Mouse (Mus musculus) lung, embryonic 15.5 days (tissue): ENCODE data around the gene Hnrnpu. TPM values are rescaled to one million over a fixed set of nuclear protein-coding genes. Genes with fewer than 3 reads are reported as not detected.
"Not testable (repeated sequence)": the region's sequence is repeated elsewhere in the genome, so short reads cannot be mapped to it uniquely, and the experiment has no call there.

Source experiments
- ATAC-seq: fragments of 200-750 bp; cut with Nextera tagmentation; 2 replicates; pipeline ENCODE4 v1.8.0; 2017; ENCODE audit warnings: moderate number of reproducible peaks, borderline replicate concordance; ENCODE audit not compliant: low FRiP score, low TSS enrichment; ENCODE audit errors: extremely low read depth
- H3K27ac ChIP-seq: fragments of 300-500 bp; sonication (generic); 2 replicates; pipeline ENCODE4 v1.5.1; 2015; ENCODE audit warnings: moderate library complexity, mild to moderate bottlenecking, inconsistent platforms
- H3K27me3 ChIP-seq: fragments of 300-500 bp; sonication (generic); 2 replicates; pipeline ENCODE4 v1.6.1; 2015; ENCODE audit warnings: inconsistent platforms
- H3K36me3 ChIP-seq: fragments of 300-500 bp; sonication (generic); 2 replicates; pipeline ENCODE4 v1.6.1; 2015; ENCODE audit warnings: inconsistent platforms
- H3K4me1 ChIP-seq: fragments of 300-500 bp; sonication (generic); 2 replicates; pipeline ENCODE4 v1.6.1; 2015; ENCODE audit warnings: inconsistent platforms
- H3K4me2 ChIP-seq: fragments of 300-500 bp; sonication (generic); 2 replicates; pipeline ENCODE4 v1.6.1; 2015; ENCODE audit warnings: inconsistent platforms, mild to moderate bottlenecking, moderate library complexity
- H3K4me3 ChIP-seq: fragments of 300-500 bp; sonication (generic); 2 replicates; pipeline ENCODE4 v1.5.1; 2015; ENCODE audit warnings: mild to moderate bottlenecking, inconsistent platforms
- H3K9ac ChIP-seq: fragments of 300-500 bp; sonication (generic); 2 replicates; pipeline ENCODE4 v1.6.1; 2015; ENCODE audit warnings: inconsistent platforms
- H3K9me3 ChIP-seq: fragments of 300-500 bp; sonication (generic); 2 replicates; pipeline ENCODE4 v1.6.1; 2016; ENCODE audit warnings: inconsistent platforms
- WGBS: fragments of 180-500 bp; shearing (Covaris S2); methylation state at CpG from one replicate; pipeline ENCODE4 v1.1.7; 2015; 5-methylcytosine and 5-hydroxymethylcytosine counted together
- polyA plus RNA-seq: library from polyadenylated mRNA; unstranded; fragments of >200 nt; fragmentation: Nextera tagmentation; extraction: Ambion mirVana; gene quantifications from 2 replicates; pipeline ENCODE4 v1.2.1, GENCODE M21; 2015

Gene Hnrnpu
- polyA plus RNA-seq, 1 experiment from 2014 or later: 411 TPM

GRCm38 (mm10) chr1:178320038-178320722, 17.4 kb downstream of the Hnrnpu start:
- peaks cover 32% of the 10 kb centered on the region for H3K4me1 ChIP-seq
- no peaks in the 10 kb centered on the region for H3K9me3 ChIP-seq
- H3K27me3 ChIP-seq: no peaks in the 10 kb centered on the region
- H3K36me3 ChIP-seq: peaks cover 35% of the 10 kb centered on the region
- H3K27ac ChIP-seq: peak overlapping the region; percentile 99
- H3K9ac ChIP-seq: peak overlapping the region; percentile 86
- H3K4me3 ChIP-seq: peak overlapping the region; percentile 61
- WGBS: 12% methylated on average over 8 of the region's 8 CpGs
- ATAC-seq: no peak
- peak overlapping the region; percentile 68 for H3K4me2 ChIP-seq

- ATAC-seq: peak; percentile 16; the same call in 1 of the 2 replicates
- Histone ChIP-seq H3K4me2 (peak overlapping the region; percentile 68), H3K9ac (peak overlapping the region; percentile 86), H3K36me3 (peaks cover 28% of the 10 kb centered on the region), H3K9me3 (no peaks in the 10 kb centered on the region), H3K4me3 (peak overlapping the region; percentile 61), H3K27ac (peak overlapping the region; percentile 99), H3K27me3 (no peaks in the 10 kb centered on the region), H3K4me1 (peaks cover 32% of the 10 kb centered on the region)
- WGBS: under 1% methylated on average over 12 of the region's 12 CpGs
These were observed 18.1 kb downstream of the Hnrnpu start for GRCm38 (mm10) chr1:178319295-178320037.

GRCm38 (mm10) chr1:178318389-178319184, 19.0 kb downstream of the Hnrnpu start, which contains the start of gene Cox20:
TSS of gene Cox20 (plus strand) at chr1:178319130.
- Histone ChIP-seq H3K9me3 (no peaks in the 10 kb centered on the region), H3K4me2 (peak within 1 kb of the TSS; percentile 68), H3K4me1 (peaks cover 32% of the 10 kb centered on the region), H3K4me3 (peak within 1 kb of the TSS; percentile 61), H3K27me3 (no peaks in the 10 kb centered on the region), H3K36me3 (peaks cover 23% of the 10 kb centered on the region), H3K9ac (peak within 1 kb of the TSS; percentile 86), H3K27ac (peak within 1 kb of the TSS; percentile 99)
- WGBS: 0% methylated on average over 83 of the region's 83 CpGs
- peak; percentile 96 for ATAC-seq

GRCm38 (mm10) chr1:178318002-178318388, 19.6 kb downstream of the Hnrnpu start:
- Histone ChIP-seq H3K4me1 (peaks cover 28% of the 10 kb centered on the region), H3K4me3 (peak overlapping the region; percentile 61), H3K4me2 (peak overlapping the region; percentile 68), H3K27ac (peak overlapping the region; percentile 99), H3K9me3 (no peaks in the 10 kb centered on the region), H3K9ac (peak overlapping the region; percentile 86), H3K36me3 (peaks cover 17% of the 10 kb centered on the region), H3K27me3 (no peaks in the 10 kb centered on the region)
- under 1% methylated on average over 17 of the region's 17 CpGs for WGBS
- ATAC-seq: peak; percentile 61

GRCm38 (mm10) chr1:178317275-178318001, 20.2 kb downstream of the Hnrnpu start:
- ATAC-seq: no peak
- Histone ChIP-seq H3K27ac (peak overlapping the region; percentile 99), H3K4me3 (peak overlapping the region; percentile 61), H3K27me3 (no peaks in the 10 kb centered on the region), H3K36me3 (peaks cover 12% of the 10 kb centered on the region), H3K4me1 (peaks cover 24% of the 10 kb centered on the region), H3K4me2 (peak overlapping the region; percentile 68), H3K9me3 (no peaks in the 10 kb centered on the region), H3K9ac (peak overlapping the region; percentile 86)
- WGBS: 30% methylated on average over 10 of the region's 10 CpGs

GRCm38 (mm10) chr1:178314236-178314635, 23.4 kb downstream of the Hnrnpu start:
- Histone ChIP-seq H3K36me3 (no peaks in the 10 kb centered on the region), H3K9ac (no peak overlapping the region), H3K27me3 (no peaks in the 10 kb centered on the region), H3K4me1 (peaks cover 7% of the 10 kb centered on the region), H3K4me2 (no peak overlapping the region), H3K9me3 (no peaks in the 10 kb centered on the region), H3K27ac (no peak overlapping the region), H3K4me3 (no peak overlapping the region)
- ATAC-seq: no peak
- 78% methylated on average over 2 of the region's 2 CpGs for WGBS

GRCm38 (mm10) chr1:178313039-178313597, 24.5 kb downstream of the Hnrnpu start:
- WGBS: 92% methylated on average over 1 of the region's 1 CpGs

GRCm38 (mm10) chr1:178310128-178310527, 27.5 kb downstream of the Hnrnpu start:
- H3K4me2 ChIP-seq: no peak overlapping the region
- WGBS: 65% methylated on average over 1 of the region's 1 CpGs
- no peak overlapping the region for H3K9ac ChIP-seq
- ATAC-seq: no peak
- no peaks in the 10 kb centered on the region for H3K9me3 ChIP-seq
- H3K4me1 ChIP-seq: no peaks in the 10 kb centered on the region
- no peaks in the 10 kb centered on the region for H3K27me3 ChIP-seq
- no peak overlapping the region for H3K4me3 ChIP-seq
- H3K36me3 ChIP-seq: no peaks in the 10 kb centered on the region
- H3K27ac ChIP-seq: no peak overlapping the region

More at GRCm38 (mm10) chr1:178313039-178313597, 24.5 kb downstream of the Hnrnpu start:
- H3K27ac ChIP-seq: no peak overlapping the region
- no peak overlapping the region for H3K4me3 ChIP-seq
- H3K9me3 ChIP-seq: no peaks in the 10 kb centered on the region
- peaks cover 7% of the 10 kb centered on the region for H3K4me1 ChIP-seq
- H3K4me2 ChIP-seq: no peak overlapping the region
- H3K9ac ChIP-seq: no peak overlapping the region
- H3K36me3 ChIP-seq: no peaks in the 10 kb centered on the region
- ATAC-seq: no peak
- no peaks in the 10 kb centered on the region for H3K27me3 ChIP-seq

GRCm38 (mm10) chr1:178309487-178309886, 28.1 kb downstream of the Hnrnpu start:
- 34% methylated on average over 2 of the region's 2 CpGs for WGBS
- Histone ChIP-seq H3K4me3 (no peak overlapping the region), H3K9ac (no peak overlapping the region), H3K9me3 (no peaks in the 10 kb centered on the region), H3K36me3 (no peaks in the 10 kb centered on the region), H3K27ac (no peak overlapping the region), H3K4me2 (no peak overlapping the region), H3K27me3 (no peaks in the 10 kb centered on the region), H3K4me1 (no peaks in the 10 kb centered on the region)
- ATAC-seq: no peak

- Histone ChIP-seq H3K36me3 (no peaks in the 10 kb centered on the region), H3K27ac (no peak overlapping the region), H3K9me3 (no peaks in the 10 kb centered on the region), H3K4me2 (no peak overlapping the region), H3K9ac (no peak overlapping the region), H3K4me3 (no peak overlapping the region), H3K4me1 (no peaks in the 10 kb centered on the region), H3K27me3 (no peaks in the 10 kb centered on the region)
- peak; percentile 48; the same call in 1 of the 2 replicates for ATAC-seq
- WGBS: 24% methylated on average over 3 of the region's 3 CpGs
These were observed 34.2 kb downstream of the Hnrnpu start for GRCm38 (mm10) chr1:178303425-178303824.

GRCm38 (mm10) chr1:178301261-178301660, 36.3 kb downstream of the Hnrnpu start:
- 90% methylated on average over 2 of the region's 2 CpGs for WGBS

More at GRCm38 (mm10) chr1:178301261-178301660, 36.3 kb downstream of the Hnrnpu start:
- not testable (repeated sequence) for H3K9me3 ChIP-seq, H3K27ac ChIP-seq, H3K4me1 ChIP-seq, H3K9ac ChIP-seq, H3K4me2 ChIP-seq, ATAC-seq, H3K4me3 ChIP-seq, H3K27me3 ChIP-seq, H3K36me3 ChIP-seq
